Mouse (Mus musculus) intestine, postnatal 0 days (tissue): ENCODE measurements around the gene Pigt. TPM values are rescaled to one million over a fixed set of nuclear protein-coding genes. Genes with fewer than 3 reads are reported as not detected.

Source experiments
- ATAC-seq: fragments of 200-750 bp; cut with Nextera tagmentation; 2 replicates; pipeline ENCODE4 v1.8.0; 2017; ENCODE audit warnings: mild to moderate bottlenecking, moderate TSS enrichment, moderate library complexity
- H3K27ac ChIP-seq: fragments of 300-500 bp; sonication (generic); 2 replicates; pipeline ENCODE4 v1.5.1; 2014; ENCODE audit warnings: mild to moderate bottlenecking, low read depth, low read length, moderate library complexity
- H3K27me3 ChIP-seq: fragments of 300-500 bp; sonication (generic); replicated peaks from 2 replicates; pipeline ENCODE4 v1.6.1; 2014; ENCODE audit warnings: low read length, mixed read lengths; ENCODE audit not compliant: control insufficient read depth, insufficient read depth
- H3K36me3 ChIP-seq: fragments of 300-500 bp; sonication (generic); 2 replicates; pipeline ENCODE4 v1.6.1; 2014; ENCODE audit warnings: mild to moderate bottlenecking, moderate library complexity; ENCODE audit not compliant: control insufficient read depth, insufficient read depth
- H3K4me1 ChIP-seq: fragments of 300-500 bp; sonication (generic); replicated peaks from 2 replicates; pipeline ENCODE4 v1.6.1; 2014; ENCODE audit warnings: antibody characterized with exemption, low read length, mixed read lengths; ENCODE audit not compliant: control insufficient read depth, insufficient read depth
- H3K4me2 ChIP-seq: fragments of 300-500 bp; sonication (generic); replicated peaks from 2 replicates; pipeline ENCODE4 v1.6.1; 2014; ENCODE audit warnings: low read depth, mild to moderate bottlenecking, moderate library complexity
- H3K4me3 ChIP-seq: fragments of 300-500 bp; sonication (generic); 2 replicates; pipeline ENCODE4 v1.5.1; 2014; ENCODE audit warnings: low read depth, low read length
- H3K9ac ChIP-seq: fragments of 300-500 bp; sonication (generic); 2 replicates; pipeline ENCODE4 v1.6.1; 2014; ENCODE audit warnings: mild to moderate bottlenecking, low read depth, low read length
- H3K9me3 ChIP-seq: fragments of 300-500 bp; sonication (generic); 2 replicates; pipeline ENCODE4 v1.6.1; 2016; ENCODE audit warnings: mixed run types; ENCODE audit not compliant: control insufficient read depth
- CTCF ChIP-seq: sonication (generic); IDR thresholded peaks from 2 replicates; pipeline ENCODE4 v1.5.1; 2016; ENCODE audit warnings: low read depth, mild to moderate bottlenecking, control low read depth, antibody characterized with exemption, moderate library complexity
- WGBS: fragments of 180-500 bp; shearing (Covaris S2); extraction: QIAGEN DNeasy Blood & Tissue Kit; methylation state at CpG from one replicate; pipeline ENCODE4 v1.1.7; 2014; 5-methylcytosine and 5-hydroxymethylcytosine counted together
- polyA plus RNA-seq: library from polyadenylated mRNA; unstranded; fragments of >200 nt; fragmentation: Nextera tagmentation; extraction: Ambion mirVana; gene quantifications from 2 replicates; pipeline ENCODE4 v1.2.1, GENCODE M21; 2015

The Pigt gene
- polyA plus RNA-seq, 1 experiment from 2014 or later: 83.0 TPM

DNA sequence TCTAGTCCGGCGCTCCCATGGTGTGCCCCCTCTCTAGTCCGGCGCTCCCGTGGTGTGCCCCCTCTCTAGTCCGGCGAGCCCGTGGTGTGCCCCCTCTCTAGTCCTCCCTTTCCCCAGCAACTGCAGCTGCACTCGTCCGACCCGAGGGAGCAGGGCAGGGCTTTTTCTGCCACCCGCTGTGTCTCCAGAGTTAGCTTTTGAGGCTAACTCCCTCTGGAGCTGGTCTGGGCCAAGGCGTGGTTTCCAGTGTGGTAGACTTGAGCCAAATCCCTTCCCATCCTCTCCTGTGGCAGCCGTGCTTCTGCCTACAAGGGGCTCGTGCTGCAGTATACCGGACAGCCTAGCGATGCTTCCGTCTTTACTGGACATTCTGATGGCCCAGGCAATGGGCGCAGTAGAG is 10.5 kb downstream of the Pigt start:
- 91% methylated on average over 19 of the region's 19 CpGs for WGBS
- peaks cover 41% of the 10 kb centered on the region for H3K36me3 ChIP-seq
- H3K4me1 ChIP-seq: no peaks in the 10 kb centered on the region
- no peak overlapping the region for H3K4me2 ChIP-seq
- ATAC-seq: no peak
- H3K27me3 ChIP-seq: no peaks in the 10 kb centered on the region
- no peak for TF ChIP-seq CTCF
- H3K27ac ChIP-seq: no peak overlapping the region
- H3K4me3 ChIP-seq: no peak overlapping the region
- H3K9me3 ChIP-seq: no peaks in the 10 kb centered on the region
- H3K9ac ChIP-seq: no peak overlapping the region

- Histone ChIP-seq H3K36me3 (peaks cover 13% of the 10 kb centered on the region), H3K9me3 (no peaks in the 10 kb centered on the region), H3K4me3 (no peak overlapping the region), H3K27me3 (no peaks in the 10 kb centered on the region), H3K9ac (no peak overlapping the region), H3K4me1 (no peaks in the 10 kb centered on the region), H3K27ac (no peak overlapping the region), H3K4me2 (no peak overlapping the region)
- TF ChIP-seq CTCF: no peak
- 51% methylated on average over 5 of the region's 5 CpGs for WGBS
- no peak for ATAC-seq
Measured at GRCm38 (mm10) chr2:164510621-164511190, 13.4 kb downstream of the Pigt start.

DNA sequence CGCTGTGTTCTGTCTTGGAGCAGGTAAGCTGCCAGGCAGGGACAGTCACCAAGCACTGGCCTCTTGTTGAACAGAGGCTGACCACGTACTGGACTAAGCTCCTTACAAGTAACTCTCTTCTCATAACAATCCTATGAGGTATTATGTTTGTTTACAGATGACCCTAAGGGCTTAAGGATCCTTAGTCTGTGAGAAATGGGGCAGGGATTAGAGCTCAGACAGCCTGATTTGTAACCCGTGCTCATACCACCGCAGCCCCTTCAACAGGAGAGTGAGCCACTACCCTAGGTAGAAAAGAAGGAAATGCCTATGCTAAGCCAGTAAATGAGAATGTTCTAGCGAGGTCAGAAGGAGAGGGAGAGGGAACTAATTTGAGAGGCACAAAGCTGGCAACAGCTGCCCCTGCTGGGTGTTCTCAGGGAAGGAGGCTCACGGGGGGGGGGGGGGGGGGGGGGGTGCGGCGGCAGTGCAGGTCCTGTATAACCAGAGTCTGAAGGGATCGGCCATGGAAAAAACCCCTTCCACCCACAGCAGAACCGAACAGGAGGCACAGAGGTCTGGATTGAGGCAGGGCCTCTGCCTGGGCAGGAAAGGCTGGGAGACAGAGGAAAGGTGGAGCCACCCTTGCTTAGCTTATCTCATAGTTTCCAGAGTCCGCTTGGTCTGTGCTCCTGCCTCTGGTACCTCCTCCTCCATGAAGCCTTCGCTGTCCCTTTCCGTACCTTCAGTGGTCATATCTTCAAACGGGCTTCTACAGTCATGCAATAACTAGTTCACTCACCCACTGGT is 15.0 kb downstream of the Pigt start:
- TF ChIP-seq CTCF: no peak
- Histone ChIP-seq H3K9me3 (no peaks in the 10 kb centered on the region), H3K27ac (no peak overlapping the region; the same call in 1 of the 2 replicates), H3K4me3 (no peak overlapping the region), H3K4me1 (no peaks in the 10 kb centered on the region), H3K9ac (no peak overlapping the region), H3K4me2 (no peak overlapping the region), H3K27me3 (no peaks in the 10 kb centered on the region), H3K36me3 (no peaks in the 10 kb centered on the region; the same call in 1 of the 2 replicates)
- 53% methylated on average over 13 of the region's 14 CpGs for WGBS
- ATAC-seq: peak; percentile 13; the same call in 1 of the 2 replicates

GRCm38 (mm10) chr2:164513389-164513788 is 16.1 kb downstream of the Pigt start:
- ATAC-seq: no peak
- H3K27me3 ChIP-seq: no peaks in the 10 kb centered on the region
- H3K4me2 ChIP-seq: no peak overlapping the region
- H3K36me3 ChIP-seq: no peaks in the 10 kb centered on the region; the same call in 1 of the 2 replicates
- H3K9ac ChIP-seq: no peak overlapping the region
- WGBS: 66% methylated on average over 8 of the region's 8 CpGs
- no peak for TF ChIP-seq CTCF
- no peak overlapping the region for H3K27ac ChIP-seq
- H3K9me3 ChIP-seq: no peaks in the 10 kb centered on the region
- no peaks in the 10 kb centered on the region for H3K4me1 ChIP-seq
- H3K4me3 ChIP-seq: no peak overlapping the region

DNA sequence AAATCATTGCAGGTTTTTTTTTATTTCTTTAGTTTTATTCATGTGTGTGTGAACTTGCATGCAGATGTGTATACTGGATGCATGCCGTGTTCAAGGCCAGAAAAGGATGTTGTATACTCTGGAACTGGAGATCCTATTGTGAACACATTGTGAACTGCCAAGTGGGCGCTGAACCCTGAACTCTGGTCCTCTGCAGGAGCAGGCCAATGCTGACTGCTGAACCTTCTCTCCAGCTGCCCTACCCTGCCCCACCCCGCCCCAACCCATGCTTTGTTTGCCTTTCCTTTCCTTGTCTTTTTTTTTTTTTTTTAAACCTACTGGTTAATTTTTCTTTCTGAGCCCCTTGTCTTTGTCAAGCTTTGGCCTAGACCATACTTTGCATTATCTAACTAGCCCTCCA is 17.6 kb downstream of the Pigt start:
- no peak for TF ChIP-seq CTCF
- H3K9ac ChIP-seq: no peak overlapping the region
- H3K27ac ChIP-seq: no peak overlapping the region
- H3K4me3 ChIP-seq: no peak overlapping the region
- H3K36me3 ChIP-seq: no peaks in the 10 kb centered on the region
- H3K9me3 ChIP-seq: no peaks in the 10 kb centered on the region
- ATAC-seq: peak; percentile 63
- no peak overlapping the region for H3K4me2 ChIP-seq
- no peaks in the 10 kb centered on the region for H3K27me3 ChIP-seq
- 38% methylated on average over 3 of the region's 3 CpGs for WGBS
- H3K4me1 ChIP-seq: no peaks in the 10 kb centered on the region

DNA sequence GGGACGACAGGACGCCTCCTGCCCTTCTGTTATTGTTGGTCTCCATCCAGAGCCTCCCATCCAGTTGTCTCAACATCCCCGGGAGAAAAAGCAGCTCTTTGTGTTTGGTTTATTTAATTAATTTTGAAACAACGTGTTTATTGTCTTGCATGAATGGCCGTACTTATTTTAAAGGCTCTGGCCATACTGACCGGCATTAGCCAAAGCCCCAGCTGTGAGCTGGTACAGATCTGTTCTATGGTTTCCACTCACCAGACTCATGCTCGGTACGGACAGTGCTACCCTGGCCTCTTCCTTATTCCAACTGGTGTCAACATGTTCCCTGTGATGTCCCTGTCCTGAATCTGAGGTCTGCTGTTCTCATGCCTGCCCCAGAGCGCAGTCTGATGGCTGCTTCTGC is 18.6 kb downstream of the Pigt start:
- Histone ChIP-seq H3K4me2 (no peak overlapping the region), H3K27ac (no peak overlapping the region), H3K9ac (no peak overlapping the region), H3K9me3 (no peaks in the 10 kb centered on the region), H3K27me3 (no peaks in the 10 kb centered on the region), H3K36me3 (no peaks in the 10 kb centered on the region), H3K4me3 (no peak overlapping the region), H3K4me1 (no peaks in the 10 kb centered on the region)
- ATAC-seq: no peak
- 85% methylated on average over 9 of the region's 9 CpGs for WGBS
- TF ChIP-seq CTCF: no peak
